Mouse (Mus musculus): Measurements from ENCODE around the gene Slc30a2. TPM values are rescaled to one million over a fixed set of nuclear protein-coding genes. Genes with fewer than 3 reads are reported as not detected.

Gene Slc30a2
- polyA plus RNA-seq, 1 experiment, result 0.35 TPM

GRCm38 (mm10) chr4:134370649-134371221 lies 27.8 kb downstream of the Slc30a2 start:
- TF ChIP-seq CEBPB (IDR thresholded peaks at IDR 0.05; ENCODE audit: insufficient read depth, poor library complexity, severe bottlenecking), result no peak
- Histone ChIP-seq H3K79me2 (ENCODE audit: control insufficient read depth, insufficient read depth) (no peaks in the 10 kb centered on the region), H3K4me3 (peak overlapping the region; percentile 68), H3K27me3 (ENCODE audit: control insufficient read depth, insufficient read depth, insufficient read length) (peaks cover 15% of the 10 kb centered on the region), H3K36me3 (ENCODE audit: control insufficient read depth, insufficient read depth) (no peaks in the 10 kb centered on the region), H3K4me2 (ENCODE audit: low read depth) (peak overlapping the region; percentile 95), H3ac (ENCODE audit: control insufficient read depth, insufficient read length) (peak overlapping the region; percentile 54)

GRCm38 (mm10) chr4:134371316-134371855 lies 28.4 kb downstream of the Slc30a2 start:
- TF ChIP-seq CEBPB (IDR thresholded peaks at IDR 0.05; ENCODE audit: insufficient read depth, poor library complexity, severe bottlenecking), result no peak
- TF ChIP-seq MYOG (IDR thresholded peaks at IDR 0.05; ENCODE audit: control insufficient read depth in 1 of 3, insufficient read depth in 1 of 3, insufficient read length in 2 of 3, low read depth in 2 of 3), result no peak
- TF ChIP-seq MYOD1 (IDR thresholded peaks at IDR 0.05; ENCODE audit: control insufficient read depth in 1 of 3, insufficient read length in 2 of 3, low read depth in 2 of 3), result no peak
- no peak for TF ChIP-seq POLR2A (IDR thresholded peaks at IDR 0.05; ENCODE audit: insufficient read length, low read depth)
- no peak for TF ChIP-seq MAX (IDR thresholded peaks at IDR 0.05; ENCODE audit: low read depth)
- no peak for TF ChIP-seq USF1 (IDR thresholded peaks at IDR 0.05; ENCODE audit: low read depth)
- TF ChIP-seq POLR2AphosphoS2 (IDR thresholded peaks at IDR 0.05; ENCODE audit: insufficient read length, low read depth), result no peak
- TF ChIP-seq E2F4 (IDR thresholded peaks at IDR 0.05; ENCODE audit: insufficient read depth), result no peak
- TF ChIP-seq SRF (IDR thresholded peaks at IDR 0.05; ENCODE audit: control insufficient read depth, insufficient read length, low read depth), result no peak
- TF ChIP-seq TCF3 (IDR thresholded peaks at IDR 0.05; ENCODE audit: insufficient read length, low read depth), result no peak
- TF ChIP-seq REST (IDR thresholded peaks at IDR 0.05; ENCODE audit: insufficient read depth, insufficient read length), result no peak
- TF ChIP-seq TCF12 (IDR thresholded peaks at IDR 0.05; ENCODE audit: insufficient read depth, poor library complexity, severe bottlenecking), result no peak
- peak overlapping the region; percentile 95 for H3K4me2 ChIP-seq (ENCODE audit: low read depth)
- H3K79me2 ChIP-seq (ENCODE audit: control insufficient read depth, insufficient read depth), result no peaks in the 10 kb centered on the region

GRCm38 (mm10) chr4:134372294-134372747 lies 29.3 kb downstream of the Slc30a2 start:
- H3K4me2 ChIP-seq (ENCODE audit: low read depth), result peak overlapping the region; percentile 95
- H3K79me2 ChIP-seq (ENCODE audit: control insufficient read depth, insufficient read depth), result no peaks in the 10 kb centered on the region
- H3ac ChIP-seq (ENCODE audit: control insufficient read depth, insufficient read length), result peak overlapping the region; percentile 54
- peak overlapping the region; percentile 68 for H3K4me3 ChIP-seq
- TF ChIP-seq POLR2A (IDR thresholded peaks at IDR 0.05; ENCODE audit: insufficient read length, low read depth) (peak; percentile 82), TCF3 (IDR thresholded peaks at IDR 0.05; ENCODE audit: insufficient read length, low read depth) (no peak), MYOD1 (IDR thresholded peaks at IDR 0.05; ENCODE audit: control insufficient read depth in 1 of 3, insufficient read length in 2 of 3, low read depth in 2 of 3) (no peak), POLR2AphosphoS2 (IDR thresholded peaks at IDR 0.05; ENCODE audit: insufficient read length, low read depth) (peak; percentile 80), MAX (IDR thresholded peaks at IDR 0.05; ENCODE audit: low read depth) (no peak), E2F4 (IDR thresholded peaks at IDR 0.05; ENCODE audit: insufficient read depth) (no peak), SRF (IDR thresholded peaks at IDR 0.05; ENCODE audit: control insufficient read depth, insufficient read length, low read depth) (no peak)
- peaks cover 15% of the 10 kb centered on the region for H3K27me3 ChIP-seq (ENCODE audit: control insufficient read depth, insufficient read depth, insufficient read length)
- no peaks in the 10 kb centered on the region for H3K36me3 ChIP-seq (ENCODE audit: control insufficient read depth, insufficient read depth)

More at GRCm38 (mm10) chr4:134371316-134371855, 28.4 kb downstream of the Slc30a2 start:
- peak overlapping the region; percentile 54 for H3ac ChIP-seq (ENCODE audit: control insufficient read depth, insufficient read length)
- H3K36me3 ChIP-seq (ENCODE audit: control insufficient read depth, insufficient read depth), result no peaks in the 10 kb centered on the region
- peak overlapping the region; percentile 68 for H3K4me3 ChIP-seq
- peaks cover 15% of the 10 kb centered on the region for H3K27me3 ChIP-seq (ENCODE audit: control insufficient read depth, insufficient read depth, insufficient read length)

- Histone ChIP-seq H3K36me3 (ENCODE audit: control insufficient read depth, insufficient read depth) (no peaks in the 10 kb centered on the region), H3K4me2 (ENCODE audit: low read depth) (no peak overlapping the region), H3K4me3 (no peak overlapping the region), H3K79me2 (ENCODE audit: control insufficient read depth, insufficient read depth) (no peaks in the 10 kb centered on the region), H3ac (ENCODE audit: control insufficient read depth, insufficient read length) (no peak overlapping the region), H3K27me3 (ENCODE audit: control insufficient read depth, insufficient read depth, insufficient read length) (peaks cover 18% of the 10 kb centered on the region)
- TF ChIP-seq REST (IDR thresholded peaks at IDR 0.05; ENCODE audit: insufficient read depth, insufficient read length) (no peak), USF1 (IDR thresholded peaks at IDR 0.05; ENCODE audit: low read depth) (no peak), TCF3 (IDR thresholded peaks at IDR 0.05; ENCODE audit: insufficient read length, low read depth) (no peak), SRF (IDR thresholded peaks at IDR 0.05; ENCODE audit: control insufficient read depth, insufficient read length, low read depth) (no peak), E2F4 (IDR thresholded peaks at IDR 0.05; ENCODE audit: insufficient read depth) (no peak), MYOG (IDR thresholded peaks at IDR 0.05; ENCODE audit: control insufficient read depth in 1 of 3, insufficient read depth in 1 of 3, insufficient read length in 2 of 3, low read depth in 2 of 3) (no peak), CEBPB (IDR thresholded peaks at IDR 0.05; ENCODE audit: insufficient read depth, poor library complexity, severe bottlenecking) (no peak), TCF12 (IDR thresholded peaks at IDR 0.05; ENCODE audit: insufficient read depth, poor library complexity, severe bottlenecking) (no peak)
Measured at GRCm38 (mm10) chr4:134373295-134373694, 30.3 kb downstream of the Slc30a2 start.

- Histone ChIP-seq H3K4me2 (ENCODE audit: low read depth) (no peak overlapping the region), H3K4me3 (no peak overlapping the region), H3K27me3 (ENCODE audit: control insufficient read depth, insufficient read depth, insufficient read length) (peaks cover 19% of the 10 kb centered on the region), H3ac (ENCODE audit: control insufficient read depth, insufficient read length) (no peak overlapping the region), H3K36me3 (ENCODE audit: control insufficient read depth, insufficient read depth) (no peaks in the 10 kb centered on the region), H3K79me2 (ENCODE audit: control insufficient read depth, insufficient read depth) (no peaks in the 10 kb centered on the region)
- no peak for TF ChIP-seq CEBPB (IDR thresholded peaks at IDR 0.05; ENCODE audit: insufficient read depth, poor library complexity, severe bottlenecking)
- no peak for TF ChIP-seq USF1 (IDR thresholded peaks at IDR 0.05; ENCODE audit: low read depth)
- no peak for TF ChIP-seq MAX (IDR thresholded peaks at IDR 0.05; ENCODE audit: low read depth)
- no peak for TF ChIP-seq MYOG (IDR thresholded peaks at IDR 0.05; ENCODE audit: control insufficient read depth in 1 of 3, insufficient read depth in 1 of 3, insufficient read length in 2 of 3, low read depth in 2 of 3)
- TF ChIP-seq TCF12 (IDR thresholded peaks at IDR 0.05; ENCODE audit: insufficient read depth, poor library complexity, severe bottlenecking), result no peak
- TF ChIP-seq E2F4 (IDR thresholded peaks at IDR 0.05; ENCODE audit: insufficient read depth), result no peak
- no peak for TF ChIP-seq POLR2AphosphoS2 (IDR thresholded peaks at IDR 0.05; ENCODE audit: insufficient read length, low read depth)
- no peak for TF ChIP-seq SRF (IDR thresholded peaks at IDR 0.05; ENCODE audit: control insufficient read depth, insufficient read length, low read depth)
- no peak for TF ChIP-seq POLR2A (IDR thresholded peaks at IDR 0.05; ENCODE audit: insufficient read length, low read depth)
- no peak for TF ChIP-seq TCF3 (IDR thresholded peaks at IDR 0.05; ENCODE audit: insufficient read length, low read depth)
Measured at GRCm38 (mm10) chr4:134374306-134374705, 31.3 kb downstream of the Slc30a2 start.

Data from myocyte (in vitro differentiated cells).